Mouse (Mus musculus) heart, adult 2 months (tissue): ENCODE measurements at regions not wholly inside any gene's neighbourhood (a gene's known extent, or its start where the extent isn't known, plus 50 kb on each side); places are given as distances from the start of the nearest gene placed in this dataset.

Experiments
- DNase-seq, 2 experiments: peaks; one replicate each; pipeline ENCODE4 v3.0.0; 2021
- H3K27ac ChIP-seq: fragments of 200-600 bp; 2 replicates; pipeline ENCODE4 v1.8.1; 2022
- H3K27me3 ChIP-seq: fragments of 200-500 bp; 2 replicates; pipeline ENCODE4 v1.6.1; 2012; ENCODE audit warnings: mild to moderate bottlenecking, low read length, inconsistent platforms, mixed read lengths; ENCODE audit not compliant: control insufficient read depth, insufficient read depth
- H3K36me3 ChIP-seq: fragments of 200-500 bp; 2 replicates; pipeline ENCODE4 v1.6.1; 2012; ENCODE audit warnings: low read length, inconsistent platforms; ENCODE audit not compliant: control insufficient read depth, insufficient read depth
- H3K4me1 ChIP-seq: fragments of 200-500 bp; 2 replicates; pipeline ENCODE4 v1.6.1; 2011; ENCODE audit warnings: low read length; ENCODE audit not compliant: control insufficient read depth, insufficient read depth
- H3K4me3 ChIP-seq: fragments of 200-600 bp; 2 replicates; pipeline ENCODE4 v1.8.1; 2022
- H3K79me2 ChIP-seq: fragments of 200-500 bp; replicated peaks from 2 replicates; pipeline ENCODE4 v1.6.1; 2012; ENCODE audit warnings: mild to moderate bottlenecking, inconsistent platforms, low read length, moderate library complexity, mixed read lengths; ENCODE audit not compliant: control insufficient read depth, insufficient read depth
- H3K9ac ChIP-seq: fragments of 200-500 bp; 2 replicates; pipeline ENCODE4 v1.6.1; 2012; ENCODE audit warnings: low read depth, mild to moderate bottlenecking, control low read depth, inconsistent platforms, low read length, mixed read lengths
- CTCF ChIP-seq: fragments of 200-600 bp; IDR thresholded peaks from 2 replicates; pipeline ENCODE4 v1.8.1; 2022; ENCODE audit warnings: antibody characterized with exemption, mild to moderate bottlenecking, moderate library complexity
- EP300 ChIP-seq: fragments of 200-500 bp; IDR thresholded peaks from 2 replicates; pipeline ENCODE4 v1.6.1; 2011; ENCODE audit warnings: low read depth, low read length, control low read depth; ENCODE audit not compliant: insufficient read depth
- POLR2A ChIP-seq: fragments of 200-500 bp; IDR thresholded peaks from 2 replicates; pipeline ENCODE4 v1.6.1; 2011; ENCODE audit warnings: mild to moderate bottlenecking, low read depth, low read length, control low read depth; ENCODE audit not compliant: insufficient read depth
- WGBS: fragments of 180-500 bp; shearing (Covaris S2); methylation state at CpG from one replicate; pipeline ENCODE4 v1.1.7; 2018; 5-methylcytosine and 5-hydroxymethylcytosine counted together
- intact Hi-C: fragments of 180-260 bp; cut with DNase I; formaldehyde crosslinking; loops from one replicate; pipeline ENCODE4 v1.15.1; 2025

GRCm38 (mm10) chr6:15644311-15644710 is 76.2 kb upstream of the Mdfic start:
- Histone ChIP-seq H3K36me3 (no peaks in the 10 kb centered on the region), H3K79me2 (no peaks in the 10 kb centered on the region), H3K4me1 (no peaks in the 10 kb centered on the region), H3K4me3 (no peak overlapping the region), H3K27me3 (no peaks in the 10 kb centered on the region), H3K27ac (no peak overlapping the region), H3K9ac (no peak overlapping the region)
- intact Hi-C loops = no loop called here
- no peak for TF ChIP-seq CTCF
- TF ChIP-seq EP300 = no peak
- TF ChIP-seq POLR2A = no peak
- no peak for DNase-seq

- H3K4me1 ChIP-seq = no peaks in the 10 kb centered on the region
- WGBS = 56% methylated on average over 2 of the region's 2 CpGs
- H3K79me2 ChIP-seq = no peaks in the 10 kb centered on the region
- DNase-seq = no peak
- TF ChIP-seq CTCF (no peak), POLR2A (no peak), EP300 (no peak)
- H3K27me3 ChIP-seq = no peaks in the 10 kb centered on the region
- no peak overlapping the region for H3K9ac ChIP-seq
- H3K4me3 ChIP-seq = no peak overlapping the region
- intact Hi-C loops = no loop called here
- H3K36me3 ChIP-seq = no peaks in the 10 kb centered on the region
- no peak overlapping the region for H3K27ac ChIP-seq
These were observed 73.0 kb upstream of the Mdfic start for GRCm38 (mm10) chr6:15647499-15647898.
